Mouse (Mus musculus) heart, postnatal 10 days (tissue): Measurements from ENCODE around the gene Dtx1. TPM values are rescaled to one million over a fixed set of nuclear protein-coding genes. Genes with fewer than 3 reads are reported as not detected.

Experiments
- DNase-seq, 2 experiments: peaks; one replicate each; pipeline ENCODE4 v3.0.0; 2021
- intact Hi-C: fragments of 180-260 bp; cut with DNase I; formaldehyde crosslinking; loops from one replicate; pipeline ENCODE4 v1.15.1; 2025
- total RNA-seq, 2 experiments: library from RNA; stranded (reverse); gene quantifications; 2 replicates each; pipeline ENCODE4 v1.2.3; 2021

Dtx1 gene
- total RNA-seq, 2 experiments from 2014 or later = 0.99 to 1.5 TPM

GRCm38 (mm10) chr5:120706541-120706940 lies 5.2 kb downstream of the Dtx1 start:
- intact Hi-C loops = no loop called here
- DNase-seq = no peak

DNA sequence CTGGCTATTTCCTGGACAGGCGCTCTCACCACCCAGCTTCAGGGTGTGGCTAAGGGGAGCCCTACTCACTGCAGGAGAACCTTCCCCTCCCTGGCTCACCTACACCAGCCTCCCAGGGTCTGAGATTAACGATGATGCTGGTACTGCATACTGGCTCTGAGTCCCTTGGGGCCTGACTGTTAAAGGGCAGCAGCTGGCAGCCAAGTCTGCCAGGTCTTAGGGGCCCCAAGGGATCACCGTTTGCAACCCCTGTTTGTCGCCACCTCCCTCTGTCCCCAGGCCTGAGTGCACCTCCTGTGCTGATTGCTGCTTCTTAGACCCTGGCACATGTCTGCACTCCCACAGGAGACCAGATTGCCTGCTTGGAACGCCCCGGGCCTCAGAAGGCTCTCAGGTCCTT lies 7.3 kb downstream of the Dtx1 start:
- intact Hi-C loops = no loop called here
- DNase-seq = no peak

- DNase-seq = no peak
- intact Hi-C loops = no loop called here
Observed at GRCm38 (mm10) chr5:120703660-120704059, 8.1 kb downstream of the Dtx1 start.

GRCm38 (mm10) chr5:120702969-120703368 lies 8.8 kb downstream of the Dtx1 start:
- intact Hi-C loops = no loop called here
- no peak for DNase-seq

- no peak for DNase-seq
- intact Hi-C loops = no loop called here
Observed at GRCm38 (mm10) chr5:120702421-120702820, 9.3 kb downstream of the Dtx1 start.

- DNase-seq = no peak
- intact Hi-C loops = no loop called here
Observed at GRCm38 (mm10) chr5:120700996-120701790, 10.5 kb downstream of the Dtx1 start.

DNA sequence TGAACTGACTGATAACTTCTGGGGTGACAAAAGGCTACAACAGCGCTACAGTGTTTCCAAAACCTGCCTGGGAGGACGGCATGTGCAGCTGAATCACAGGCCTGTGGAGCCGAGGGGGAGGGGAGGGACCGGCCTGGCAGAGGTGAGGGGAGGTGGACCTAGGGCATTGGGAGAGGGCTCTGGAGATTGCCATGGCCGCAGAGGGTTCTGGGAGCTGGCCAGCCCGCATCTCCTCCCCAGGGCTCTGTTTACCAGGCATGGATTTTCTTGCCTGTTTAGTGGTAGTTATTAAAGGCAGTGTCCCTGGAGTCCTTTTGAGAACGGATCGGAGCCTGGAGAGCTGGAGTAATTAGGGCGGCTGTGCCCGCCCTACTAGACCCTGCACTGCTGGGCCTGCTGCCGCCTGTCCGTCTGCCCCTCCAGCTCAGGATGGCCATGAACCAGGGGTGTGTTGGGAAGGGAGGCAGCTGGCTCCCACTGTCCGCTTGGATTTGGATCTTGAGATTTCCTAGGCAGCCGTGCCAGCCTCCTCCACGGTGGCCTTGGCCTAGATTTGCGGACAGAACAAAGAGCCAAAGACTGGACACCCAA lies 12.8 kb downstream of the Dtx1 start:
- intact Hi-C loops = no loop called here
- peak in 1 of 2 experiments; percentile 21 for DNase-seq

GRCm38 (mm10) chr5:120698181-120698580 lies 13.5 kb downstream of the Dtx1 start:
- no peak for DNase-seq

DNA sequence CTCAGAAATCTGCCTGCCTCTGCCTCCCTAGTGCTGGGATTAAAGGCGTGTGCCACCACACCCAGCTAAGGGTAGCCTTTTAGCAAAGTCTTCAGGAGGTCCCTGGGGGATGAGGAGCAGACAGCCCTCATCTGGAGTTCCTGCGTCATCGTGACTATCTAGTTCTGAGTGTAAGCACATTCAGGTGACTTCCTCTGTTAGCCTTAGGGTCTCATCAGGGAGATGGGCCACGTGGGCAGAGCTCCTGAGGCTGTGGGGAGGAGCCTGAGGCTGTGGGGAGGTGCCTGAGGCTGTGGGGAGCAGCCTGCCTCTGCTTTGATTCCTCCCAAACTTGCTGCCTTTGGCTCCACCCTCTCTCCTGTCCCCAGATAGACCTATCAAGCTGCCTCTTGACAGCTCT lies 14.9 kb downstream of the Dtx1 start:
- no peak for DNase-seq

More at GRCm38 (mm10) chr5:120698181-120698580, 13.5 kb downstream of the Dtx1 start:
- intact Hi-C loops = no loop called here

DNA sequence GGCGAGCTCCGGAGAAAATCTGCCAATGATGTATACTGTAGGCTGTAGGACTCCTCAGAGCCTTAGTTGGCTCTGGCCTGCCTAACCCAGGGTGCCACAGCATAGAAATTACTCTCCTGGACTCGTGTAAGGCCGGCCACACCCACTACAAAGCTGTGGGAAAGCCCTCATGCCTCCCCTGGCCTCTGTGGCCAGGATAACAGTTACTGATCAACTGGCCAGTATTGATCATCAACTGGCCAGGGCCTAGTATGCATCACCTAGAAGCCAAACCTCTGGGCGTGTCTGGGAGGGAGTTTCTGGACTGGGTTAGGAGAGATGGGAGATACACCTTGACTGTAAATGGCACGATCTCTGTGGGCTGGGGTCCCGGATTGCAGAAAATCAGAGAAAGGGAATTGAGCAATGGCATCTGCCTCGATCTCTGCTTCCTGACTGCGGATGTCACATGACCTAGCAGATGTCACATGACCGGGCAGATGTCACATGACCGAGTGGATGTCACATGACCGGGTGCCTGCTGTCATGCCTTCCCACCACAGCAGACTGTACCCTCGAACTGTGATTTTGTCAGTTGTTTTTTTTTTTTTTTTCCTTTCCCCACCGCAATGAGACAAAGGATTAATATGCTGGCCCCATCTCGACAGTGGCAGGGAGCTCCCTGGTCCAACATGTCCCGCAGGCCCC lies 15.5 kb downstream of the Dtx1 start:
- intact Hi-C loops = no loop called here
- no peak for DNase-seq

More for the DNA sequence above, 14.9 kb downstream of the Dtx1 start:
- intact Hi-C loops = no loop called here

GRCm38 (mm10) chr5:120694695-120695074 lies 17.0 kb downstream of the Dtx1 start:
- DNase-seq = no peak
- intact Hi-C loops = no loop called here

GRCm38 (mm10) chr5:120693931-120694694 lies 17.6 kb downstream of the Dtx1 start:
- no peak for DNase-seq
- intact Hi-C loops = no loop called here

GRCm38 (mm10) chr5:120692034-120692433 lies 19.7 kb downstream of the Dtx1 start:
- no peak for DNase-seq
- intact Hi-C loops = no loop called here

DNA sequence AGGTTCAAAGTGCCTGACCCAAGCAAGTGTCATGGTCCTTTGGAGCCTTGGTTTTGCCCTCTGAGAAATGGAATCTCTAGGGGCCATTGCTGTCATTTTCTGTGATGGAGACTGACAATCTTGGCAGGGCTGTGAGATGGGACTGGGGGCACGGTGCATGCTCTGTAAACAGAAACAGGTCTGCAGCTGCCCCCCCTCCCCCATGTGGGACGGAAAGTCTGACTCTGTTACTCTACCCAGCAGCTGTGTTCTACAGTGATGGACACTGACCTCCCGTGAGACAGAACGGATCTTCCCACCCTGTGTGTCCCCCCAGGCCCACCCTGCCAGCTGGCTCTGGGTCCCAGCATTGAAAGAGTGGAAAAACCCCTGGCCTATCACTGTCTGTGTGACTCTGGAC lies 21.3 kb downstream of the Dtx1 start:
- no peak for DNase-seq
- intact Hi-C loops = no loop called here

DNA sequence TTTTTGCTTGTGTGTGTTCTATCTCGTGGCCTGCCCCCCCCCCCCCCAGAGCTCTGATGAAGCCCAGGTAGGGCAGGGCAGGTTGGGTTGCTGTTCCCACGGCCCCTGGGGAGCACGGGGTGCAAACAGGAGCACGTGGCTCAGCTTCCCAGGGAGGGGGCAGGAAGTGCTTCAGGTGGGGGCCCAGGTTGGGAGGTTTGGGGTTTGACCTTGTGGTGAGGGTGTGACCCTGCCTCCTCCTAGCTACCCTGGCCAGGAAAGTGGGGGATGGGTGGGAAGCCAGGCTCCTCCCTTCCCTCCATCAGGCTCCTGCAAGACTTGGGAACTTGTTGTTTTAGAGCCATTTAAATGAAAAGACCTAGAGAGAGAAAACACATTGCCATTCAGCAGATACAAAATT lies 23.3 kb downstream of the Dtx1 start:
- no peak for DNase-seq
- intact Hi-C loops = no loop called here

DNA sequence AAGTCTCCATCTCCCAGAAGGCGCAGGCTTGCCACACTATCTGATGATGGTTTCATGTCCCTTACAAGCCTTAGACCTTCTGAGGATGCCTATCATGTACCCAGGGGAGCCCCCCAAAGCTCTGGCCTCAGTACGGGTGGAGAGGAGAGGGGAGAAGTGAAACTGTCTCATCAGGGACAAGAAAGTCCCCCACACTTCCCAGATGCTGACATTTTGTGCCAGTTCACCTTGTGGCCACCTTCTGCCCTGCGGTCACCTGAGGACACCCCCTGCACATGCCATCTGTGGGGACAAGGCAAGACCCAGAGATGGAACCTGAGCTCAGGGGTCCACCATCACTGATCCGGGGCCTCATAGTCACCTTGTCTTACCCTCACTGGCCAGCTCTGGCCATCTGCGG lies 23.8 kb downstream of the Dtx1 start:
- DNase-seq = no peak
- intact Hi-C loops = no loop called here

GRCm38 (mm10) chr5:120687484-120687851 lies 24.3 kb downstream of the Dtx1 start:
- intact Hi-C loops = no loop called here
- no peak for DNase-seq

- intact Hi-C loops = no loop called here
- DNase-seq = no peak
Observed at GRCm38 (mm10) chr5:120686749-120687483, 24.8 kb downstream of the Dtx1 start.

- no peak for DNase-seq
- intact Hi-C loops = no loop called here
Observed at GRCm38 (mm10) chr5:120685678-120686077, 26.0 kb downstream of the Dtx1 start.

GRCm38 (mm10) chr5:120682982-120683771 lies 28.6 kb downstream of the Dtx1 start:
- intact Hi-C loops = no loop called here
- no peak for DNase-seq
